Mouse (Mus musculus): Measurements from ENCODE around the gene Armc9.

- TF ChIP-seq CTCF (IDR thresholded peaks at IDR 0.05; ENCODE audit: low read depth) (no peak), EP300 (IDR thresholded peaks at IDR 0.05; ENCODE audit: low read depth) (no peak)
Observed at GRCm38 (mm10) chr1:86257228-86257627, 102.6 kb downstream of the Armc9 start.
